Mouse (Mus musculus) cortical plate, adult 2 months (tissue): ENCODE results near the gene Gm49388.
"Not testable (repeated sequence)": the region's sequence is repeated elsewhere in the genome, so short reads cannot be mapped to it uniquely, and the experiment has no call there.

Experiments used
- CTCF ChIP-seq: fragments of 200-500 bp; IDR thresholded peaks from 2 replicates; pipeline ENCODE4 v1.5.1; 2011; ENCODE audit warnings: mild to moderate bottlenecking, control low read depth, low read length; ENCODE audit not compliant: insufficient read depth; ENCODE audit errors: extremely low read depth
- POLR2A ChIP-seq: fragments of 200-500 bp; IDR thresholded peaks from 2 replicates; pipeline ENCODE4 v1.6.1; 2011; ENCODE audit warnings: mild to moderate bottlenecking, low read length, control low read depth; ENCODE audit not compliant: insufficient read depth; ENCODE audit errors: extremely low read depth

- TF ChIP-seq CTCF, POLR2A: not testable (repeated sequence)
These were observed 54.6 kb downstream of the Gm49388 start for GRCm38 (mm10) chr7:127840031-127840430.
